Mouse (Mus musculus): ENCODE data around the gene Art2b. TPM values are rescaled to one million over a fixed set of nuclear protein-coding genes. Genes with fewer than 3 reads are reported as not detected.

The Art2b gene
- total RNA-seq, 2 experiments from 2014 or later: 0.08 TPM; not detected in 1

Other genes with a start within 250 kb of the Art2b start
- 34.3 and 41.2 TPM in 2 replicates for gene Arap1, start 237.5 kb downstream of the Art2b start, total RNA-seq (2015)
- 63.1 and 89.4 TPM in 2 replicates for gene Arap1, start 237.5 kb downstream of the Art2b start, total RNA-seq (2017)
- gene Gm45837, start 174.7 kb downstream of the Art2b start, total RNA-seq (2015): not detected in 2 replicates
- gene Gm45837, start 174.7 kb downstream of the Art2b start, total RNA-seq (2017): not detected in 2 replicates
- gene Pde2a, start 163.9 kb downstream of the Art2b start, total RNA-seq (2015): 24.1 and 25.6 TPM in 2 replicates
- gene Pde2a, start 163.9 kb downstream of the Art2b start, total RNA-seq (2017): 30.8 and 30.9 TPM in 2 replicates
- gene Clpb, start 78.0 kb upstream of the Art2b start, total RNA-seq (2015): 7.2 and 9.9 TPM in 2 replicates
- 32.9 and 45.8 TPM in 2 replicates for gene Clpb, start 78.0 kb upstream of the Art2b start, total RNA-seq (2017)
- not detected in 2 replicates for gene Phox2a, start 232.7 kb upstream of the Art2b start, total RNA-seq (2015)
- not detected in 2 replicates for gene Phox2a, start 232.7 kb upstream of the Art2b start, total RNA-seq (2017)

All from megakaryocyte progenitor cell, adult 5-6 weeks (primary cell).